Comparison of ENCODE assay signal across 25 mouse cellular contexts in genomic region chr16:31461046-31461445, GRCm38 (mm10). TPM values are rescaled to one million over a fixed set of nuclear protein-coding genes. Genes with fewer than 3 reads are reported as not detected.
DNase-seq lines count a peak whose midpoint lies in the region; ATAC-seq and TF ChIP-seq lines count a peak whose summit lies in the region.
"Had no signal": no experiment of that assay in that cellular context is flagged by ENCODE, and none has a peak within 500 bp of the region (broad histone marks: within the 10 kb centered on the region; RNA-seq: fewer than 3 reads in every experiment).

No protein-coding gene starts in this region.

- no peak overlapping the region for H3K4me3 ChIP-seq in lung, embryonic 16.5 days (ENCODE audit: low read length)
- H3K4me3 ChIP-seq in hindbrain, postnatal 0 days (ENCODE audit: low read length), result no peak overlapping the region
- H3K4me3 ChIP-seq: forebrain, embryonic 12.5 days; gastrocnemius, adult 2 months; hindbrain, embryonic 12.5 days; limb, embryonic 10.5 days; liver, embryonic 15.5 days; neural tube, embryonic 15.5 days had no signal

- H3K4me2 ChIP-seq in lung, embryonic 16.5 days (ENCODE audit: low read depth, low read length), result no peak overlapping the region
- no peak overlapping the region for H3K4me2 ChIP-seq in hindbrain, postnatal 0 days (ENCODE audit: low read depth, low read length)
- H3K4me2 ChIP-seq: forebrain, embryonic 12.5 days; hindbrain, embryonic 12.5 days; liver, embryonic 15.5 days; midbrain, embryonic 11.5 days; neural tube, embryonic 15.5 days had no signal

- peaks cover 19% of the 10 kb centered on the region for H3K4me1 ChIP-seq in lung, embryonic 16.5 days (replicated peaks; ENCODE audit: control insufficient read depth, insufficient read depth, low read length)
- H3K4me1 ChIP-seq in hindbrain, postnatal 0 days (ENCODE audit: insufficient read depth, low read length), result no peaks in the 10 kb centered on the region

- H3K9me3 ChIP-seq in lung, embryonic 16.5 days (ENCODE audit: control insufficient read depth, low read length), result no peaks in the 10 kb centered on the region
- no peaks in the 10 kb centered on the region for H3K9me3 ChIP-seq in hindbrain, postnatal 0 days (ENCODE audit: low read length)
- H3K9me3 ChIP-seq: forebrain, embryonic 12.5 days; G1E; hindbrain, embryonic 12.5 days; limb, embryonic 10.5 days; liver, embryonic 15.5 days; neural tube, embryonic 15.5 days had no signal

- 45% methylated on average over 5 of the region's 5 CpGs for WGBS in lung, embryonic 16.5 days
- WGBS in hindbrain, postnatal 0 days, result 67% methylated on average over 5 of the region's 5 CpGs

- no peak for TF ChIP-seq CTCF in hindbrain, postnatal 0 days (IDR thresholded peaks at IDR 0.05; ENCODE audit: low read depth)

- peak; percentile 71 for DNase-seq in cerebellum, adult 11-12 months
- no peak for DNase-seq in cerebellum, postnatal 4 days (ENCODE audit: low spot score in 2 of 2)
- DNase-seq in lung, postnatal 10 days, result no peak
- peak; percentile 63 to 73 for DNase-seq in cerebellum, postnatal 14 days
- no peak for DNase-seq in hindbrain, postnatal 0 days (ENCODE audit: low spot score)
- DNase-seq in frontal cortex, adult 2 months (ENCODE audit: extremely low spot score in 1 of 2, low spot score in 1 of 2), result no peak
- DNase-seq: adrenal gland, postnatal 36 days; gastrocnemius, adult 2 months; kidney, adult 8-10 months; kidney, postnatal 36 days; liver; right cerebral cortex, adult 18-20 months; right cerebral cortex, postnatal 4 days; thymus, adult 2 months; thymus, postnatal 4 days had no signal

- ATAC-seq in lung, embryonic 16.5 days (ENCODE audit: low read depth), result no peak
- no peak for ATAC-seq in hindbrain, postnatal 0 days
- ATAC-seq: CD4-positive, CD25-positive, alpha-beta regulatory T cell, adult 4 months; Patski had no signal

- peak overlapping the region; percentile 32 for H3K27ac ChIP-seq in lung, embryonic 16.5 days (ENCODE audit: low read length)
- H3K27ac ChIP-seq in hindbrain, postnatal 0 days, result no peak overlapping the region
- H3K27ac ChIP-seq: forebrain, embryonic 12.5 days; gastrocnemius, adult 2 months; hindbrain, embryonic 12.5 days; liver, embryonic 15.5 days; neural tube, embryonic 15.5 days had no signal

- H3K36me3 ChIP-seq in lung, embryonic 16.5 days (ENCODE audit: control insufficient read depth, insufficient read depth, low read length), result no peaks in the 10 kb centered on the region
- H3K36me3 ChIP-seq in hindbrain, postnatal 0 days (ENCODE audit: insufficient read depth, low read length), result peaks cover 10% of the 10 kb centered on the region; the same call in 1 of the 2 replicates
- H3K36me3 ChIP-seq: G1E had no signal

- H3K9ac ChIP-seq in lung, embryonic 16.5 days (ENCODE audit: low read length), result no peak overlapping the region
- H3K9ac ChIP-seq in hindbrain, postnatal 0 days (replicated peaks; ENCODE audit: low read length), result no peak overlapping the region
- H3K9ac ChIP-seq: forebrain, embryonic 12.5 days; hindbrain, embryonic 12.5 days; liver, embryonic 15.5 days; neural tube, embryonic 15.5 days had no signal

- no peaks in the 10 kb centered on the region for H3K27me3 ChIP-seq in lung, embryonic 16.5 days (ENCODE audit: control insufficient read depth, insufficient read depth, low read depth, low read length)
- no peaks in the 10 kb centered on the region for H3K27me3 ChIP-seq in hindbrain, postnatal 0 days (ENCODE audit: insufficient read depth, low read length)
- H3K27me3 ChIP-seq: Patski had no signal

RNA-seq across cellular contexts. Expression of gene Bdh1, which starts 39.0 kb away (rescaled TPM):
- polyA plus RNA-seq in lung, embryonic 16.5 days (2015; fragmentation: Nextera tagmentation; extraction: Ambion mirVana), result 4.5 and 6.5 TPM in 2 replicates
- 102 and 108 TPM in 2 replicates for total RNA-seq in hindbrain, postnatal 0 days (2014; rRNA removed)
- polyA plus RNA-seq in hindbrain, postnatal 0 days (2015; fragmentation: Nextera tagmentation; extraction: Ambion mirVana), result 134 and 137 TPM in 2 replicates
- polyA plus RNA-seq in frontal cortex, adult 2 months (2012; rRNA removed), result 139 and 148 TPM in 2 replicates
- polyA plus RNA-seq: G1E had no signal

Comparison
In these comparisons a context has a peak if more than half of its experiments do, and no peak if none do; other contexts are left out.
1. DNase-seq: peak in cerebellum, adult 11-12 months (single experiment) and cerebellum, postnatal 14 days (2 of 2); none in cerebellum, postnatal 4 days (0 of 2), lung, postnatal 10 days (single experiment), hindbrain, postnatal 0 days (single experiment) and frontal cortex, adult 2 months (0 of 2).
2. RNA of gene Bdh1, which starts 39.0 kb away (polyA plus RNA-seq): 139 to 148 TPM in frontal cortex, adult 2 months and 134 to 137 TPM in hindbrain, postnatal 0 days; 4.5 to 6.5 TPM in lung, embryonic 16.5 days; every median in the first group is over 10 times any median in the second.